Mouse (Mus musculus): ENCODE measurements around the gene Angptl4.

GRCm38 (mm10) chr17:33751181-33751580 is 30.4 kb downstream of the Angptl4 start:
- TF ChIP-seq MYOG (IDR thresholded peaks at IDR 0.05; ENCODE audit: control insufficient read depth, extremely low read depth, insufficient read length) (no peak), CTCF (IDR thresholded peaks at IDR 0.05; ENCODE audit: control insufficient read depth, insufficient read depth, insufficient read length) (no peak)
